Mouse (Mus musculus) 416B (cell line): ENCODE measurements around the gene Tbcc.
"Not testable (repeated sequence)": the region's sequence is repeated elsewhere in the genome, so short reads cannot be mapped to it uniquely, and the experiment has no call there.

ENCODE experiments used
- DNase-seq: peaks from one replicate; pipeline ENCODE4 v3.0.0; 2011; ENCODE audit warnings: low read depth

Gene Tbcc

DNA sequence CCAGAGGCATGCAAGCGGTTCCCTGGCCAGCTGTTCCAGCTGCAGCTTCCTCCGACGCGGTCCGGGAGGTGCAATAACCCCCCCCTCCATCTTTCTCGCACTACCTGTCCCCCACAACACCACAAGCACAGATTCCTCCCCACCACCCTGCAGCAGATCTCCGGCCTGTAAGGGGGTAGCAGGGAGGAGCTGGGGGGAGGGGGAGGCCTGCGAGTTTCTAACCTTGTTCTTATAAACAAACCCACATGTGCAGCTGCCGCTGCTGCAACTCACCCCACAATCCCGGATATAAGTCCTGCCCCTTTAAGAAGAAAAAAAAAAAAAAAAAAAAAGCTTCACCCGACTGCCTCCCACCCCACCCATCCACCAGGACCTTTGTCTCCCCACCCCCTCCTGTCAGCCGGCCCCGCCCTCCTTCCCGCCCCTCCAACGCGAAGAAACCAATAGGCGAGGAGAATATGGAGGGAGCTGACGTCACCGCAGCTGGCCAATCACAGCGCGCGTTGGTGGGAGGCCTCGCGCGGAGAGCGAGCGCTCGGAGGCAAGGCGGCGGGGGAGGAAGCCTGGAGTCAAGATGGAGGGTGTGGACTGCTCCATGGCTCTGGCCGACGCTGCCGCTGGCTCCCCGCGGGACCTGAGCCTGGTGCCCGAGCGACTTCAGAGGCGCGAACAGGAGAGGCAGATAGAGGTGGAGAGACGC lies at the start of gene Tbcc:
Tbcc (plus strand) TSS at position 569 of the 700 bp plus-strand sequence.
- DNase-seq: peak; percentile 99

DNA sequence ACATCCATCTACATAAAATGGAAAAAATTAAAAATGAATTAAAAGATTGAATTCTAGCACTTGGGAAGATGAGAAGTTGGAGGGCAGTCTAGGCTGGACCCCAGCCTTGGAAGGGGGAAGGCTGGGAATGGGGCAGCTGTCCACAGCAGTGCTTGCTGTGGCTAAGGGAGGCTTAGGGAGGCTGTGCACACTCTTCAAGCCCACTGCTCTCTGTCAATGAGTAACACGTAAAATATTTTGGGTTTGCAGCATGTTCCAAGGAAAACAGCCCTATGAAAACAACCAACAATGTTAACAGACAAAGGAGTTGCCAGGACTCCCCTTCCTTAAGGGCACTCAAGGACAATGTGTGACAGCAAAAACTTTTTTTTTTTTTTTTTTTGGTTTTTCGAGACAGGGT lies 47.5 kb upstream of the Tbcc start:
- no peak for DNase-seq

DNA sequence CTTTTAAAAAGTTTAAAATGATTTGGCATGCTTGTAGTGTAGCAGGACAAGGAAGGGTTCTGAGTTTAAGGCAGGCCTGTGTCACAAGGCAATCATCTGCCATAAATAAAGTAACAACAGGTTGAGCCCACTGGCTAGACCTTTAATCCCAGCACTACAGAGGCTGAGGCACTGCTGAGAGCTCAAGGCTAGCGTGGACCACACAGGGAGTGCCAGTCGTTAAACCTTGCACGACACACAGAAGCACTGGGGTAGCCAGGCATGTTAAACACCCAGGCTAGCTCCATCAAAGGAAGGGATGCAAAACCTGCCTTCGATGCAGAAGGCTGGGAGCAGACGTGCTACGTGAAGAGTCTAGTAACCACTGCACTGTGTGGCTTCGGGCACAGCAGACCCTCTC lies 46.8 kb upstream of the Tbcc start:
- no peak for DNase-seq

DNA sequence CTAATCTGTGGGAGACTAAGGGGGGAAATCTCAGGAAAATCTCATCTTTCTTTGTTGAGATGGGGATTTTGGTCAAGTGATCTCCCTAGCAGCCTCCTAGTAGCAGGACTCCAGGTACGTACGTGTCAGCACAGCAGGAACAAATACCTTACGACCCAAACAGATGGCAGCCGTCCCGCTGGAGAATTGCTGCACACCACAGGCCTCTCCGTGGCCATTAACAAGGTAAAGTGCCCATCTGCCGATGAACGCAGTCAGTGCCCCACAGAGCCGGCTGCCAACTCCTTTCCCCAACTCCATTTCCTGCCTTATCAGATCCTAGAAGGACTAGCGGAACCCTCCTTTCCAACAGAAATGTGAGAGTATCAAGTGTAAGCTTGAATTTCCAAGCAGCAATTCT lies 45.7 kb upstream of the Tbcc start:
- no peak for DNase-seq

DNA sequence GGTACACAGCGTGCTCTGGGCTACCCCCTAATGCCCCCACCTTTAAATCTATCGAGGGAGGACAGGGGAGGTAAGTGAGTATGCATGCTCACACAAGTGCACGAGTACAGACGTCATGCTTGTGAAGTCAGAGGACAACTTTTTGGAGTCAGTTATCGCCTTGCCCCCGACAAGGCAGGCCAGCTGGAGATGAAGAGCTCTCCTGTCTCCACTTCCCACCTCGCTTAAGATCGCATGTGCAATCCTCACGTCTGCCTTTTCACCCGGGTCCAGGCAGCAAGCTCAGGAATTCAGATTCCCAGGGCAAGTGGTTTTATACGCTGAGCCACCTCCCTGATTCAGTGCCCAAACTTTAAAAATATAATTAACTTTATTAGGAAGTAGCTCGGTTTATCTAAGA lies 45.2 kb upstream of the Tbcc start:
- no peak for DNase-seq

DNA sequence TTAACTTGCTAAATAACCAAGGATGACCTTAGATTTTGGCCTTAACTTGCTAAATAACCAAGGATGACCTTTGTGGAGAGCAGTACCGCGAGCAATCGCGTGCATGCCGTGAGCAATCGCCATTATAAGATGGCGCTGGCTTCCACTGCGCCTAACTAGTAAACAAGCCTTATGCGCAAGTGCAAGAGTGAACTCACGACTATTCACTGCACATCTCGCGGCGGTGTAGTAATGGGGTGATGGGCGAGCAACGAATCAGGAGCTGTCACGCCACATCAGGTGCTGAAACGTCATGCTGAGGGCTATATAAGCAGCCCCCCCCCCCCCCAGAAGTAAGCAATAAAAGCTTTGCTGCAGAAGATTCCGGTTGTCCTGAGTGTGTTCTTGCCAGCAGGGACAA lies 43.9 kb upstream of the Tbcc start:
- DNase-seq: not testable (repeated sequence)

DNA sequence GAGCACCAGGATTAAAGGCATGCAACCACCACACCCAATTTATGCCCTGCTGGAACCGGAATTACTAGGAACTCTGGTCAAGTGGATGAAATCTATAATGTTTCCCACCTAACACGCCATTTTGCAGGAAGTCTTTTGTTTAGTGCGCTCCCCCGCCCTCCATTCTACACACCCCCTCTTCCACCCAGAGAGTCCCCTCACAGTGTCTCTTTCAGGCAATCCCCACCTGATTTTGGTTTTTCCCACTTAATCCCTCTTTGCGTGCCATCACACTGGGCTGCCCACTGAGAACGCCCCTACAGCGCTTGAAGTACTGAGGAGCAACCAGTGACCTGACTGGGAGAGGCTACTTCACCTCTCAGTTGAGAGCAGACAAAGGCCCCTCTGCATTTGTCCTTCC lies 43.3 kb upstream of the Tbcc start:
- no peak for DNase-seq

DNA sequence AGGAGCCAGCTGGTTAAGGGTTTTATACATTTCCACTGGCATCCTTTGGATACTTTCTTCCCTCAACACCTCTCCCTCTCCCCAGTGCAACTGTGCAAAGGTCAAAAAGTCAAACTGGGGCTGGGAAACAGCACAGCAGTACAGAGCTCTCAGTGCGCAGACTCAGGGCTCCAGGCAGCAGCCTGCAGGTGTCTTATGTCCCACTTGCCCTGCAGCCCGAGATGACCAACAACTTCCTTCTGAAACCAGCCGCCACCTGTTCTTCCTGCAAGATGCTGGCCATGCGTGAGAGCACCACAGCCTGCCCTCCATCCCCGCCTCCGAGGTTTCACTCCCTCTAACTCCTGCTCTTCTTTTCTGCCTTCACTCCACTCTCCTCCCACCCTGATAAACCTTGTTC lies 37.8 kb upstream of the Tbcc start:
- DNase-seq: peak; percentile 47

DNA sequence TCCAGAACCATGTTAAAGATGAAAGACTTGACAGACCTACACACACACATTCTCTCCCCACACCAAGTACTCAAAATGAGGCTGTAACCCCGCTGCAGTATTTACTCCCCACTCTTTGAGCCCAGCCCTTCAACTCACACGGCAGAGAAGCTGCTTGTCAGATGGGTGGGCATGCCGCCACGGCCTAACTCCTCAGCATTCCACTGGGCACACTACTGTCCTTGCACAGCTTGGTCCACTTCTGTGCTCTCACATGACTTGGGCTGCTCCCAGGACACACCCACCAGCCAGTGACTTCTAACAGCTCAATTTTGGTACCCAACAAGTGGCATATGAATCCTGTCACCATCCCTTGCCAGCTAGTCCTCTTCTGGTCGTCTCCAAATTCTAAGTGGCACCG lies 37.2 kb upstream of the Tbcc start:
- DNase-seq: peak; percentile 28

DNA sequence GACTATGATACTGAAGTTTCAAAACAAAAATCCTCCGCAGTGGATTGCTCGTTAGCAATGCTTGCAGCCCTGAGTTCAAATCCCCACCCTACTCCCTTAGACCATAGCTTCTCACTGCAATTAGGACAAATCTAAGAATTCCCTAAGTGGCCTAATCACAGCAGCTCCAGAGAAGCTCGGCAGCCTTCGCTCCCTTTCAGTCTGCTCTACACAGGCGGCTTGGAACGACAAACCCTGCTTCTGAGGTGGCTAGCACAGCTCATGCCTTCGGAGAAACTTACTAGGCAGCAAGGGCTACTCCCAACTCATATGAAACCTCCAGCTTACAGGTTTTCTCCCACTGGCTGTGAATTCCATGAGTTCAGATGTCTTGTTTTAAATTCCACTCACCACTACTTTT lies 36.4 kb upstream of the Tbcc start:
- DNase-seq: no peak

DNA sequence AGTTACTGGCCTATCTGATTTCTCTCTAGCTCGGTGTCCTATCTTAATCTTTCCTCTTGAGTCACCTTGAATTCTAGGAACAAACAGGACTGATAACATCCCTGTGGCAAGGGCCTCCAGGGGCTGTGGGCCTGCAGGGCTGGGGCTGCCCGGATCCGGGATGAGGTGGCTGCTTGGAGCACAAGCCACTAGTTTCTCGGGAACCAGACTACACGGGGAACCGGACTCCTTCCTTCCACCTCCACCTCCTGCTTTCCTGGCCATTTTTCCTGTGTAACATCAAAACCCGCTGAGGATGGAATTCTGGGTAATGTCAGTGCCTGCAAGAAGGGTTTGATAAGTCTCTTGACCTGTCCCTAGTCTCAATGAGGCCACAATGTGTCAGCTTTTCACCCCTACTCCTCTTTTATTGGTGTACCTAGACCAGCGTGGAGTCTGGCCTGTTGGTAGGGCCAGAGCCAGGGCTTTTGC lies 35.8 kb upstream of the Tbcc start:
- no peak for DNase-seq

DNA sequence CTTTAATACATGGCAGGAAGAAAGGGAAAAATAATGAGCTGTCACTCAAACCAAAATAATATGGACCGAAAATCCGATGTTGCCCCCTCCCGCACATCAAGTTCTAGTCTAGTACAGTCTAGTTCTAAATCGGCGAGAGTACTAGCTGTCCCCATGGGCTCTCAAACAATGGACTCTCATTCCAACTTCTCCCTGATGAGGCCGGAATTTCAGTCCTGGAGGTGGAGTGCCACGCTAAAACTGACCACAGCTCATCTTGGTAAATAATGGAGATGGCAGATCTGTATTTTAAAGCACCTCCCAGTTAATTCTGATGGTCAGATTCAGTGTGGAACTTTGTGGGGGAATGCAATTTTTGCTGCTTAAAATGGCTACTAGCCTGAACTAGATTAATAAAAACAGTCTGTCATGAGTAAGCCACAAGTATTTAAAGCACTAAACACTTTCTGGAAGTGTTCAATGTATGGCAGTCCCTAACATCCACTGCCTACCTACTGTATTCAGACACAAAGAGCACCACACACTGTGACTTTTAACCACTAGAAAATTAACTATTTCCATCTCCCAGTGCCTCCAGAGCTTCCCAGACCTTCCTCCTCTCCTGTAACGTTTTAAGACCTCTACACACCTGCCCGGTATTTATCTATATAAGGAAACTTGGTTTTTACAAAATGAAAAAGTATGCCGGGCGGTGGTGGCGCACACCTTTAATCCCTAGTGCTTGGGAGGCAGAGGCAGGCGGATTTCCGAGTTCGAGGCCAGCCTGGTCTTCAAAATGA lies 35.0 kb upstream of the Tbcc start:
- peak; percentile 46 for DNase-seq

DNA sequence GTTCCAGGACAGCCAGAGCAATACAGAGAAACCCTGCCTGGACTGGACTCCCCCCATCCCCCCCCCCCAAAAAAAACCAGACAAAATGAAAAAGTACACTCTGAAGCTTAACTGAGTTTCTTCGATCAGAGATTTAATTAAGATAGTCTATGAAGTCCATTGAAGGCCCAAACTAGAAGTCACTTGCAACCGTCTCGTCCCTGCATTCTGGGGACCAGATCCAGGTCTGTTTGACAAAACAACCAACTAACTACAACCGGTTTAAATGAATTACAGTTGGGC lies 34.4 kb upstream of the Tbcc start:
- peak; percentile 49 for DNase-seq

DNA sequence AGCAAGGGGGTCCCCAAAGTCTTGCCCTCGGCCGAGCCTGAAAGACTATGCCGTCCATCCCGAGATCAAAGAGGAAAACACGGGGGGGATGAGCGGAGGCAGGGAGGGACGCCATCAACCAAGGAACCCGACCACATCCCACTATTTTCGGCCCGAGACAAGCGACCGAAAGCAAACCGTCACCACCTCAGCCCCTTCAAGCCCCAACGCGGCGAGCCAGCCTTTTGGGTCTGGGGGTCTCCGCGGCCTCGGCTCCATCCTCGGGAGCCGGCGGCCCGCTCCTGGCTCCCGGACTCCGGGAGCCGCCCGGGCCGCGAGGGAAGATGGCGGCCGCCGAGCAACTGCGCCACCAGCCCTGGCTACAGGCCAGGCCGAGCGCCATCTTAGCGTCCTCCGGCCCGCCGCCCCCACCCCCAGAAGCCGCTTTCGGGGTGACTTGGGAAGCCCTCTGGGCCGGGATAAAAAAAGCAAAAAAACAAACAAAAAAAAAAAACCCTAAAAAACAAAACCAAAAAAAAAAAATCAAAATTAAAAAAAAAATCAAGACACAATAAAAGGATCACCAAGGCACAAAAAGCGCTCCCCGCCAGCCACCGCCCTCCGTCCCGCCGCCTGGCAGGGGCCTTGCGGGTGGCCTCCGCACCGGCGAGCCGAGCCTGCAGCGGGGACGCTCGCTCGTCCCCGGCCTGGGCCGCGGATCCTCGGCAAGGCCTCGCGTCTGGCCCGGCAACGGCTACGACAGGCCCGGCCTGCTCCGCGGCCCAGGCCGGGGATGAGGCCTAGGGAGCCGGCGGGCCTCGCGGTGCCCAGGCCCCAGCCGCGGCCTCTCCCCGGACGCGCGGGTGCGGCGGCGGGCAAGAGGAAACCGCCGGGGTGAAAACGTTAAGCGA lies 33.8 kb upstream of the Tbcc start:
- peak; percentile 72 for DNase-seq

DNA sequence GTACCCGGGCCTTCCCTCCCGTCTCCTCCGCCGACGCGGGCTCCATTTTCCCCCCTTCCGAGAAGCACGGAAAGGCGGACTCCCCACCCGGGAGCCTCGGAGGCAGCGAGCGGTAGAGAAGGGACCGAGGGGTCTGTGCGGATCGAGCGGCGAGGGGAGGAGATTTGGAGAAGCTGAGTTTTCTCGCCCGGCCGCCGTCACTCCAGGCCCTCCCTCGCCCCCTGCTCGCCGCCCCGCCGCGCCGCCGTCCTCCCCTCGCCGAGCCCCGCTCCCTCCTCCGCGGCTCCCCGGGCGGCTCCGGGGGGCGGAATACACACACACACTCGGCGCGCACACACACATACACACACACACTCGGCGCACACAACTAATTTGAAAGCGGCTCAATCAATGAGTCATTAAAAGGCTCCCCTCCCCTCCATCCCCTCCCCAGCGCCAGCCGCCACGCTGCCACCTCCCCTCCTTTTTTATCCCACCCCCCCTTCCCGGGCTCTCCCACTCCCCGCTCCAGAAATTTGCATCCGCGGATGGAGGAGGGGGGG lies 33.1 kb upstream of the Tbcc start:
- peak; percentile 87 for DNase-seq

DNA sequence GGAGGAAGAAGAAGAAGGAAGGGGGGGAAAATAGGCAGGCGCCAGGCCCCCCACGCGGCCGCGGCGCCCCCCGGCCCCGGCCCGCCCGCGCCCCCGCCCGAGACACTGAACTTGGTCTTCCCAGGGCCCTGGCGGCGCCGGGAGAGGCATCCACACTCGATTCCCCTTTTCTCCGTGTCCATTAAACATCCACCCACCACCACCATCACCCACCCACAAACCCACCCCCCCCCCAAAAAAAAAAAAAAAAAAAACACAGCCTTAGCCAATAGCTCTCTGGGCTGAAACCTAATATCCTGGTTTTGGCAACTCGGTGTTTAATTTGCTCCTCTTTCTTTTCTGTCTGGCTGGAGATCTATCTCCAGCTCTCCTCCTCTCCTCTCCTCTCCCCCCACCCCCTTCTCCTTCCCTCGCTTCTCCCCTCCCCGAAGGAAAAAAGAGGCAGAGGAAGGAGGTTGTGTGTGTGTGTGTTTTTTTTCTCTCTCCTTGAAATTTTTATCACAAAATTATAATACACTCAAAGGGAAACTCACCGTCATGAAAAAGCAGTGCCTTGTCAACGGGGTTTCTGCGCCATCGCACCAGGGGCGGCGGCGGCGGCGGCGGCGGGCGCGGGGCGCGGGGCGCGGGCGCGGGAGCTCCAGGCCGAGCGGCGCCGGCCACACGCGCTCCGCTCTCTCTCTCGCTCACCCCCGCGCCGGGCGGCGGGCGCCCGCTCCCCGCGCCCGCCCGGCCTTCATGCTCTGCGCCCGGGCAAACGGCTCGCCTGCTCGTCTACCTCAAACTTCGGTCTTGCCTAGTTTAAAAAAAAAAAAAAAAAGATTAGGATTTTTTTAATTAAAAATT lies 32.4 kb upstream of the Tbcc start, which contains the start of gene Bicral:
Bicral (minus strand) TSS at position 580 of the 846 bp plus-strand sequence.
- peak; percentile 93 for DNase-seq

DNA sequence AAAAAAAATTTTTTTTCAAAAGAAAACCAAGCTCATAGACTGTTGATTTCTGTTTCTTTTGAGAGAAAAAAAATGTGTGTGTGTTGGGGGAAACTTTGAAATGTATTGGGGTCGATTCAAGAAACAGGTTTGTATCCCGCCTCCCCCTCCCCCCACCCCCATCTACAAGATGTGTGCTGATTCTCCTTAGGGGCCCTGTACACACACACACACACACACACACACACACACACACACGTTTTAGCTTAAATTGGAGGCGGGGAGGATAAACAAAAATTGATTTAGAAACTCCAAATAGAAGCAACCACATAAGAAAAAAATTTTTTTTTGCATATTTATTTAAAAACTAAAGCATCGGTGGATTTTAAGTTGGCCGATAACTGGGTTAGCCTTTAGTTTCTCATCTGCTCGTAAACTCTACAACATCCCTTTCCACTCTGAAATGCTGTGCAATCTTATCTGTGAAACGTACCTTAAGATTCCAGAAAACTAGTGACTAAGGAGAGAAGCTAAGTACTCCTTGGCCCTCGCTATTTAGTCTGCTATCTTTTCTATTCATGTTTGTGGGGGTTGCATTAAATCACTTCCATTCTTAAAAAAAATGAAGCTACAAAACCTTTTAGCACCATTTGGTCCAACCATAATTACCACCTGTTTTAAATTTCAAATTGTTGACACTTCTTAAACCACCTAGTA lies 31.6 kb upstream of the Tbcc start:
- DNase-seq: peak; percentile 70

DNA sequence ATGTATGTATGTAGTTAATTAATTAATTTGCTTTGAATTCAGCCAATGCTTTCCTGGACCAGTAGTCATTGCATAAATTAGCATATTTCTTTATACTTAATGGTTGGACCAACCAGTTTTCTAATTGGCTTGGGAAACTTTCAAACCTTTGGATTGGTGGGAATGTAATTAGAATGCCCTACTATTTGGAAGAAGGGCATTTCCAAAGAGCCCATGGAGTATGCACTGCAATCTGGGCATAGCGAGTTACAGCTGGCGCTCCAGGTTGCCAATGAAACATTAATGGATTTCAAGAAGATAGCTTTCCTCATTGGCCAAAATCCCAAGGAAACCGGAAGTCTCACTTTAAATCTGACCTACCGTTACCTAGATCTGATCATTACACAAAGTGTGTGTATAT lies 30.4 kb upstream of the Tbcc start:
- no peak for DNase-seq

DNA sequence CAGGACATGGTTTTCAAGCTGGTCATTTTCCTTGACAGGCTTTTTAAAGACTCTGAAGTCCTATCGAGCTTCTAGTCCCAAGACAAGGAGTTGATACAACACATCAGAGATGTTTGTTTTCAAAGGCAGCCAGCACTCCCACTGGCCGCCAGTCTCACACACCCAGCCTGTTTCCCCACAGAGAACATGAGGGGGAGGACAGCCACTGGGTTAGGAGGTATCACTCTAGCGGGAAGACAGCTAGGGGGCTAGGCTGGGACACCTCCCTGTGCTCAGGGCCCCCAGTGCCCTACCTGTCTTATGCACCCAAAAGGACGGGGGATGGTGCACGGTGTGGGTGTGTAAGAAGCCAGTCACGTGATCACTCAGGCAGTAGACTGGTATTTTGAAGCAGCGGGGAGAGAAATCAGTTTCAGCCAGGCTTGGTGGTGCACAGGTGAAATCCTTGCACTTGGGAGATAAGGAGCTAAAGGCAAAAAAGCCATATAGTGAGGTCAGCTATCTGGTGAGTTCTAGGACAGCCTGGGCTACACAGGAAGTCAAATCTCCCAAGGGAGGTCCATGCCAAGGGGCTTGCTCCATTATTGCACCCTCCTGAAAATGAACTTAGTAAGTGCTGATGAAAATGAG lies 25.8 kb upstream of the Tbcc start:
- DNase-seq: no peak

DNA sequence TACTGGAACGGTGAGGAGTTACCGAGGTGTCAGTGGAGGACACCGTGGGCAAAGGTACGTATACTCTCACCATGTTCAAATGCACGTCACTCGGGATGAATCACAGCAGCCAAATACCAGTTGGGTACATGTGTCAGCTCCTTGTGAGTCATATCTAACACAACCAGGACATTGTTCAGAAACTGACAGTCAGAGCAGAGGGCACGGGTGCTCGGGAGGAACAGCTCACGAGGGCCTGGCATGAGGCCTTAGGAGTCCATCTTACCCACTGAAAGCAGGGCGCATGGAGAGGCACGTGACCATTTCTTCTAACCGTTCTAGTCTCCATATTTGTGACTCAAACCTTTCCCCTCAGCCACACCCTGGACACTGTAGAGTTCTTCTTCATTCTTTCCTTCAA lies 23.6 kb upstream of the Tbcc start:
- peak; percentile 68 for DNase-seq
